Mouse (Mus musculus) left cerebral cortex, postnatal 4 days (tissue): ENCODE data around the gene Fam71a. TPM values are rescaled to one million over a fixed set of nuclear protein-coding genes. Genes with fewer than 3 reads are reported as not detected.
A peak's percentile ranks its signal among the peaks of the same experiment; 100 is the strongest.
"Not testable (repeated sequence)": the region's sequence is repeated elsewhere in the genome, so short reads cannot be mapped to it uniquely, and the experiment has no call there.

Experiments
- DNase-seq: peaks from one replicate; pipeline ENCODE4 v3.0.0-alpha.2; 2022
- intact Hi-C: fragments of 180-260 bp; cut with DNase I; formaldehyde crosslinking; loops from one replicate; pipeline ENCODE4 v1.15.1; 2025
- total RNA-seq, 2 experiments: library from RNA; stranded (reverse); gene quantifications; 2 replicates each; pipeline ENCODE4 v1.2.3; 2021

Fam71a gene
- total RNA-seq, 2 experiments from 2014 or later = not detected

GRCm38 (mm10) chr1:191182431-191183162, 18.0 kb upstream of the Fam71a start:
- intact Hi-C loops = no loop called here

GRCm38 (mm10) chr1:191181469-191182259, 17.0 kb upstream of the Fam71a start:
- no peak for DNase-seq
- intact Hi-C loops = no loop called here

More at GRCm38 (mm10) chr1:191182431-191183162, 18.0 kb upstream of the Fam71a start:
- DNase-seq = peak; percentile 39

- intact Hi-C loops = no loop called here
These were observed 15.8 kb upstream of the Fam71a start for GRCm38 (mm10) chr1:191180397-191180796.

GRCm38 (mm10) chr1:191179846-191180245, 15.2 kb upstream of the Fam71a start:
- no peak for DNase-seq
- intact Hi-C loops = no loop called here

More at GRCm38 (mm10) chr1:191180397-191180796, 15.8 kb upstream of the Fam71a start:
- no peak for DNase-seq

GRCm38 (mm10) chr1:191178511-191179188, 14.0 kb upstream of the Fam71a start:
- intact Hi-C loops = no loop called here
- DNase-seq = no peak

GRCm38 (mm10) chr1:191176887-191177286, 12.3 kb upstream of the Fam71a start:
- intact Hi-C loops = no loop called here
- no peak for DNase-seq

- DNase-seq = no peak
- intact Hi-C loops = no loop called here
These were observed 7.9 kb upstream of the Fam71a start for GRCm38 (mm10) chr1:191172487-191172886.

- intact Hi-C loops = no loop called here
- DNase-seq = no peak
These were observed 5.8 kb upstream of the Fam71a start for GRCm38 (mm10) chr1:191170444-191170843.

GRCm38 (mm10) chr1:191166189-191166588, 1.6 kb upstream of the Fam71a start:
- DNase-seq = no peak
- intact Hi-C loops = no loop called here

GRCm38 (mm10) chr1:191154314-191154713, 10.3 kb downstream of the Fam71a start:
- DNase-seq = no peak
- intact Hi-C loops = no loop called here

GRCm38 (mm10) chr1:191153052-191153451, 11.6 kb downstream of the Fam71a start:
- intact Hi-C loops = no loop called here
- DNase-seq = peak; percentile 27

- intact Hi-C loops = no loop called here
These were observed 13.6 kb downstream of the Fam71a start for GRCm38 (mm10) chr1:191150924-191151605.

GRCm38 (mm10) chr1:191149489-191149888, 15.1 kb downstream of the Fam71a start:
- DNase-seq, intact Hi-C loops: not testable (repeated sequence)

More at GRCm38 (mm10) chr1:191150924-191151605, 13.6 kb downstream of the Fam71a start:
- DNase-seq = no peak

- DNase-seq = no peak
- intact Hi-C loops = no loop called here
These were observed 23.6 kb downstream of the Fam71a start for GRCm38 (mm10) chr1:191140983-191141382.

GRCm38 (mm10) chr1:191138874-191139495, 25.6 kb downstream of the Fam71a start:
- DNase-seq = no peak
- intact Hi-C loops = no loop called here

GRCm38 (mm10) chr1:191138436-191138835, 26.2 kb downstream of the Fam71a start:
- intact Hi-C loops = no loop called here
- no peak for DNase-seq

GRCm38 (mm10) chr1:191135406-191135805, 29.2 kb downstream of the Fam71a start:
- intact Hi-C loops = no loop called here
- no peak for DNase-seq

- DNase-seq = no peak
These were observed 31.7 kb downstream of the Fam71a start for GRCm38 (mm10) chr1:191132934-191133333.

GRCm38 (mm10) chr1:191132240-191132639, 32.4 kb downstream of the Fam71a start:
- intact Hi-C loops = no loop called here
- DNase-seq = no peak

More at GRCm38 (mm10) chr1:191132934-191133333, 31.7 kb downstream of the Fam71a start:
- intact Hi-C loops = no loop called here

- DNase-seq = no peak
- intact Hi-C loops = no loop called here
These were observed 32.9 kb downstream of the Fam71a start for GRCm38 (mm10) chr1:191131692-191132091.
